Mouse (Mus musculus) MEL-GATA-1-ER (cell line): ENCODE measurements around the gene Golph3.

ENCODE experiments used
- DNase-seq: peaks from one replicate; pipeline ENCODE4 v3.0.0-alpha.2; 2012; ENCODE audit warnings: low read depth; ENCODE audit errors: extremely low read depth

Golph3 gene

GRCm38 (mm10) chr15:12317290-12317689 is 4.0 kb upstream of the Golph3 start:
- peak; percentile 93 for DNase-seq

GRCm38 (mm10) chr15:12318451-12318850 is 2.8 kb upstream of the Golph3 start:
- no peak for DNase-seq

- DNase-seq, result no peak
These were observed 1.4 kb upstream of the Golph3 start for GRCm38 (mm10) chr15:12319889-12320288.

DNA sequence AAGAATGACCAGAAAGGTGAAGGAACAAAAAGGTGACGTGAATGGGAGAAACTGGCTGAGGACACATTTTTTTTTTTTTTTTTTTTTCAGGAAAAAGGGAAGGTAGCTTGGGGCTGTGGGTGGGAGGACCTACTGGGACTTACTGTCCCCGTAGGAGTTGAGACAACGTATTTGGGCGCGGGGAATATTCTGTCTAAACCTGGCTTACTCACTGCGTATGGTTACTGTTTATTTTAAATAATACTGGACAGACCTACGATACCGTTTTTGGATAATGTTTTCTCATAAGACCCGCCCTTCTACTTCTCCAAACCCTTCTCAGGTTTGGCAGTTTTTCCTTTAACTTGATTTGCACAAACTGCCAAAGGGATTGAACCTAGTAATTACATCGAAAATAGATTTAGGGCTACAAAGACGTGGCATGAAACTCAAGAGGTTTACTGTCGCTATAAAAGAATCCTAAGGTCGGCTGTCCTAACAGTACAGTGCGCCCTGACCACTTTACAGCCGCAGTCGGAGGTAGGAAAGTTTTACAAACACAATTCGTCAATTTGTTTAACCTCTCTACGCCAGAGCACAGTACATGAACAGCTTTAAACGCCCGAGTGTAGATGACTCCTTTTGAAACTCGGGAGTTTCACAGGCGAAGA is 684 bp upstream of the Golph3 start:
- DNase-seq, result no peak

DNA sequence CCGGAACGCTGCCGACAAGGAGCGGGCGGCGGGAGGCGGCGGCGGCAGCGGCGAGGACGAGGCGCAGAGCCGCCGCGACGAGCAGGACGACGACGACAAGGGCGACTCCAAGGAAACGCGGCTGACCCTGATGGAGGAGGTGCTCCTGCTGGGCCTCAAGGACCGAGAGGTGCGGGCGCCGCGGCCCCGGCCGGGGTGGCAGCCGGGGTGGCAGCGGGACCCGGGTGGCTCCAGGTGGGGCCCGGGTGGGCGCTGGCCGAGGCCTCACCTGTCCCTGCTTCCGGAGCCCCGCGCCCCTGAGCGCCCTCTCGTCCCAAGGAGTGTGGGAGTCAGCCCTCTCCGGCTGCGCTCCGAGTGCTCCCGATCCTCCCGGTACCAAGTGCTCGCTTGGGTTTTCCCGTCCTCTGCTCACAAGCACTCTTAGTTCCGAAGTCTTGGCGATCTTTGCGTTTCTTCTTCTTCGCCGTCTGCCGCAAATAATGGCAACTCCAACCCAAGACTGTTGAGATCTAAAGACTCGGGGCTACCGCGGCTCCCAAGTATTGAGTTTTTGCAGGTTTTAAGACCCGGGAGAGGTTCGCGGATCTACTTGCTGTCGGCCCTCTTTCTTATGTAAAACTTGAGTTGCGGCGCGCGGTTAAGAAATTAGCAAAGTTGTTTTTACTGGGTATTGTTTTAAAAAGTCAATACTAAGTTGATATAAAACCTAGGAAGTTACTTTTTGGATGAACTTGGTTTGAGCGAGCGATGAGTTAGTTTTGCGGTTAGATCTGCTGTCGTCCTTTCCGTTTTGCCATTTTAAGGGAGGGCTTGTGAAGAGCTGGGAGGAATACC is 755 bp downstream of the Golph3 start, which contains the start of gene 1810049J17Rik:
TSS of gene 1810049J17Rik (minus strand) at position 112 of the 834 bp plus-strand sequence.
- DNase-seq, result no peak

GRCm38 (mm10) chr15:12322676-12323402 is 1.6 kb downstream of the Golph3 start:
- no peak for DNase-seq

DNA sequence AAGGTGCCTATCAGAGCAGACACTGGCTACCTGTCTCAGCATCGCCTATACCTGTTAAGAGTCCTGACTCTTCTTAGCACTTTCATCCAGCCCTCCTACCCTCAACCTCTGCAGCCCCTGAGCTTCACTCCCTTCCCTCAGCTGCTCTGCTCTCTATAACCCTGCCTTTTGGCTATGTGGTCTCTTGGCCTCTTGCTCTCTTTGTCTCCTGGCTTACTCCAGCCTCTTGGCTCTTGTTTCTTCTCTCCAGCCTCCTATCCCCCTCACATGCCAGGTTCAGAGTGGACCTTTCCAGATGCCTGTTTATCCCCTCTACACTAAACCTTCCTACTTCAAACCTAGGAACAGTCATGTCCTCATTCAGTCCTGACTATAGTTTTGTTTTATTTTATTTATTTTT is 3.1 kb downstream of the Golph3 start:
- DNase-seq, result no peak

DNA sequence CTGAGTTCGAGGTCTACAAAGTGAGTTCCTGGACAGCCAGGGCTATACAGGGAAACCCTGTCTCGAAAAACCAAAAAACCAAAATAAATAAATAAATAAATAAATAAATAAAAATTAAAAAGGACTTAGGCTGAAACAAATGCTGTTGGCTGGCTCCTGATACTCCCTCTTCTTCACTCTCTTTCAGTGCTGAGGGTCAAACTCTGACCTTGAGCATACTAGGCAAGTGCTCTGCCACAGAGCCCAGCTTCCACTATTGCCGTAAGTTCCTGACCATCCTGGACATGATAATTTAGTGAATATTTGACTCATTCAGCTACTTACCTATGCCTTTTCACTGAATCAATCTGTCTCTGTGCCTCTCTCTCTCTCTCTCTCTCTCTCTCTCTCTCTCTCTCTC is 9.1 kb downstream of the Golph3 start:
- DNase-seq, result no peak

DNA sequence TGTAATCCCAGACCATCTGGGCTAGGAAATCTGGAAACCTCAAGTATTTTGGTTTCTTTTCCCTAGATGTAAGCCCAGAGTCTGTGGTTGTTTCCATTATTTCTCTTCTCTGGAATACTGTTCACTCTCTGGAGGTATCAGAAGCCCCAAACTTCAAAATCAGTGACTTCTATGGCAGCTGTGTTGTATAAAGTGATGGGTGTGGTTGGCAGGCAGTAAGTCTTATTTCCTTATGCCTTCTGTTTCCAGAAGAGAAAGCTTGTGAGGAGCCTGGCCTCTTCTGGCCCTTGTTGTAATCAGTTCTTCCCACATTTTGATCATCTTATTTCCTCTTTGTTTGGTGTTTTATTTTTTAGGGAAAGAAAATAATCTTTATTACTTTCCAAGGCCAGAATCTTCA is 9.6 kb downstream of the Golph3 start:
- DNase-seq, result no peak

DNA sequence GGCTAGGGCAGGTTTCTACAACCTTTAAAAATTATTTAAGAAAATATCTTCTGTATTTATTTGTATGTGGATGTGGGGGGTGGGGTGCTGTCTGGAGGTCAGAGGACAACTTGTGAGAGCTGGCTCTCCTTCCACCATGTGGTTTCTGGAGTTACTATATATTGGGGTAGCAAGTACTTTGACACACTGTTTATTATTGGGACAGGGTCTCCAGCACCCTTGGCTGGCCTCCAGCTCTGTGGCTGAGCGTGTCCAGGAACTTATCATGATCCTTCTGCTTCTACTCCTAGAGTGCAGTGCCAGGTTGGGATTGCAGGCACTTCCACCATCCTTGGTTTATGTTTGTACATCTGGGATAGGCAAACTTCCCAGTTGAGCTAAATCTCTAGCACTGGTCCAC is 10.1 kb downstream of the Golph3 start:
- DNase-seq, result no peak

DNA sequence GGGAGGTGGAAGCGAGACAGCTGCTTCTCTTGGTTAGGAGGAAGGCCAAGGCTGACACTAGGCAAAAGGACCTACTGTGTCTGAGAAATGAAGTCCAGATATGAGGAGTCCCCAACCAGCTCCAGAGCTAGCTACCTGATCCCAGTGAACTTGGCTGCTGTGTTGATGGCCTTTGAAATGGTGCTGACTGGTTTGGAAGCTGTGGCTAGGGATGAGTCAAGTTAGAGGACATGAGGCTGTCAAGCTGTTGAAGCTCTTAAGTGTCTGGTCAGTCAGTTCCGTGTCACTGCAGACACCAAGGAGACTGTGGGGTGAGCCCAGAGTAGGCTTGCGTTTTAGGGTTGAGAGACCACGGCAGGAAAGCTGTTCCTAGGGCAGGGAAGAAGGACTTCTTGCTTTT is 13.1 kb downstream of the Golph3 start:
- no peak for DNase-seq

DNA sequence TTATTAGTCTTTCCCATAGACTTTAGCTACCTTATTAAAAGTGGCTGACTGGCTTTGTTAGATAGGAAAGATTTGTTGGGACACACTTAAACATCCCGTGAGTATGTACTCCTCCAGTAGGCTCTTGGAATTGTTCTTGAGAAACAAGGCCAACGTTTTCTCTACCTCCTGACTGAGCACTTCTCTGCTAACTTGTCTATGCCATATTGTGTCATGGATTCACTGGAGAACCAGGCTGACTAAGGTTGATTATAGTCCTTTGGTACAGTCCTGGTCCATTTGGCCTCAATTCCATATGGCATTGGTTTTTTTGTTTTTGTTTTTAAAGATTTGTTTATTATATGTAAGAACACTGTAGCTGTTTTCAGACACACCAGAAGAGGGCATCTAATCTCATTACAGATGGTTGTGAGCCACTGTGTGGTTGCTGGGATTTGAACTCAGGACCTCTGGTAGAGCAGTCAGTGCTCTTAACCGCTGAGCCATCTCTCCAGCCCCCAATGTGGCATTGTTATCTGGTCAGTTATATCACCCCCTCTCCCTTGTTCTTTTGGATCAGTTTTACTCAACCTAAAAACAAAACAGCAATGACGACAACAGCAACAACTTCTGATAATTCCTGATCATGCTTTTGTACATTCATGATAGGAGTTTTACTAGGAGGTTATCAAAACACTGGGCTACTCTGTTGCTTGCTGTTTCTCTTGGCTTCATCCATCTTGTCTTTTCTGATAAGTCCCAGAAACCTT is 16.0 kb downstream of the Golph3 start:
- DNase-seq, result peak; percentile 67

- no peak for DNase-seq
These were observed 16.5 kb downstream of the Golph3 start for GRCm38 (mm10) chr15:12337779-12338137.

GRCm38 (mm10) chr15:12340536-12341400 is 19.5 kb downstream of the Golph3 start:
- peak; percentile 78 for DNase-seq

DNA sequence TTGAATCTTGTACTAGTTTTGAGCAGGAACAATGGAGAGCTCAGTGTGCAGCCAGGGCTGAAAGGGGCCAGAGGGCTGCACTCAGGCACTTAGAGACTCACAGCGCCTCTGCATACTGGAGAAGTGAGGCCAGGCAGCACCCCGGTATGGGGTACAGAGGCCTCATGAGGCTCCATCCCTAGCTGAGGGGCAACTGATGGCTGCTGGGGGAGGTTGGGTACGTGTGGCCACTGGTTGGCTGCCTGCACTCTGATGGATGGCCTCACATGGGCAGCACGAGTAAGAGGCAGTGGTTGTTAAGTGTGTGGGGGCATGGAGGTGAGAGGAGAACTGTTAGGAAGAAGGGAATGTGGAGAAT is 20.1 kb downstream of the Golph3 start:
- DNase-seq, result no peak

DNA sequence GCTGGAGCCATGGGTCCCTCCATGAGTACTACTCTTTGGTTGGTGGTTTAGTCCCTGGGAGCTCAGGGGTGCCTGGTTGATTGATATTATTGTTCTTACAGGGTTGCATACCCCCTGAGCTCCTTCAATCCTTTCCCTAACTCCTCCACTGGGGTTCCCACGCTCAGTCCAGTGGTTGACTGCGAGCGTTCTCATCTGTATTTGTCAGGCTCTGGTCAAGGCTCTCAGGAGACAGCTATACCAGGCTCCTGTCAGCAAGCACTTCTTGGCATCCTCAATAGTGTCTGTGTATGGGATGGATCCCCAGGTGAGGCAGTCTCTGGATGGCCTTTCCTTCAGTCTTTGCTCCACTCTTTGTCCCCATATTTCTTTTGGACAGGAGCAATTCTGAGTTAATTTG is 25.7 kb downstream of the Golph3 start:
- DNase-seq, result no peak

DNA sequence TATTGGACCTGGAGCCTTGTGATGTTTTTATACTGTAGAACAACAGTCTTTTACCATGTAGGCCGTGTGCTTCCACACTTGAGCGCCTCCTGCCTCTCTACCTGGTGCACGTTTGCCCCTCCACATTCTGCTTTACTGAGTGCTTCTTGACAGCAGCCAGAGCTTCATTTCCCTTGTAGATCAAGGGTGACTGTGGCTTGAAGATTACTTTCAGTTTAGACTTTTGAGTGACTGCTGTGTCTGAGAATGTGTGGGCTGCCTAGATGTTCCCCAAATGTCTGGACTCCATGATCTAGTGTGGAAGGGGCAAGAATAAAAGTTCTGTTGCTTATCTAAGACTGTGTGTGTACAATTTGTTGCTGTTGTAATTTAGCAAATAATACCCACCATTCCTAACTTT is 27.7 kb downstream of the Golph3 start:
- DNase-seq, result no peak

DNA sequence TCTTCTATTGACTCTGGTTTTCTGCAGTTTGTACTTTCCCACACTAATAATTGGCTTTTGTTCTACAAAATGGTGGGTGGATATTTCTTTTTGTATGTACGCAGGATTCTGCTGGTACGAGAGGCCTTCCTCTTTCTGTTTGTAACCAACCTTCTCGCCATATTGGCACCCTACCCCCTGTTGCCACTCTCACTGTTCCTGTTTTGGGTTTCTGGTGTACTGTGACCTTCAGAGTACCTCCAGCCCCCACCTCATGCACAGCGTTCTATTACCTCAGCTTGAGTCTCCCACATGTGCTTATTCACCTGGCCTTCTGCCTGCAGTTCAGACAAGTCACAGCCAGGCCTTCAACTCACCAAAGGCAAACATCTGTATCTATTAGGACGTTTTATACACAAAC is 28.6 kb downstream of the Golph3 start:
- DNase-seq, result no peak

GRCm38 (mm10) chr15:12351470-12351869 is 30.2 kb downstream of the Golph3 start:
- DNase-seq, result no peak

DNA sequence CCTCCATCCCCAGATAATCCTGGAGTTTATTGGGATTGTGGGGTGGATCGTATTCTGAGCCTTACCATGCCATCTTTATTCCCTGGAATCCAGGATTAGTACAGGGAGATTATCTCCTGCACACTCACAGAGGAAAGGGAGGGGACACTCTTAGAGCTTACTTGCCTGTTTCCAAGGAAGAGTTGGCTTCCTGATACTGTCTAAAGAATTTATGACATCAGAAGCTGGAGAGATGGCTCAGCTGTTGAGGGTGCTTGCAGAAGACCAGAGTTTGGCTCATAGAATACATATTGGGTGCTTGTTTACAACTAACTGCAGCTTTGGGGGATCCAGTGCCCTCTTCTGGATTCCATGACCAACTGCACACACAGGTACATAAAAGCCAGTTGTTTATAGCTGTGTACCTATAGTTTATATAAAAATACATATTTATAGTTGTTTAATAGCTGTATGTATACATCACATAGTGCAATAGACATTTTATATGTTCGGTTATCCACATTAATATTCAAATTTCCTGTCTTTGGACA is 33.1 kb downstream of the Golph3 start:
- DNase-seq, result no peak
